In the genomic region with DNA sequence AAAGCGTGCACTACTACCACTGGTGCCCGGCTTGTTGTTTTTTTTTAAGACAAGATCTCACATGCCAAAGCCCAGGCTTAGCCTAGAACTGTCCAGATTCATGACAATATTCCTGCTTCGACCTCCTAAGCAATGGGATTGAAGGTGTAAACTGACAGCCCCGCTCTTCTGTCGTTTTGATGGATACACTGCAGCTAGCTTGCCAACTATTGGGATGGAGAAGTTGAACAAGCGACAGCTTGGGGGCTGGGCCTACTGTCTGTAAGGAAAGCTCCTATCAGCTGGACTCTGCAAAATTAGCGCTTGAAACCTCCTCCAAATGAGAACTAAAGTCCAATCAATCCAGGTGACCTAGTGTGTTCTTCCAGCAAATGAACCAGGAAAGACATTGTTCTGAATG, we compare ENCODE assay signal across 20 mouse cellular contexts.
"Had no signal": no experiment of that assay in that cellular context is flagged by ENCODE, and none has a peak within 500 bp of the region (broad histone marks: within the 10 kb centered on the region; RNA-seq: fewer than 3 reads in every experiment).

No protein-coding gene starts in this region.

- H3K9ac ChIP-seq: liver, embryonic 14.5 days; lung, embryonic 15.5 days; midbrain, embryonic 13.5 days; midbrain, embryonic 15.5 days; neural tube, embryonic 13.5 days; neural tube, embryonic 15.5 days had no signal

- DNase-seq: lung, adult 2 months; lung, postnatal 10 days; lung, postnatal 36 days; retina, postnatal 1 day; right cerebral cortex, adult 18-20 months; right cerebral cortex, postnatal 25 days; right cerebral cortex, postnatal 4 days; spleen, adult 18-20 months; thymus, adult 18-20 months; thymus, postnatal 25 days; thymus, postnatal 4 days had no signal

- H3K27ac ChIP-seq: liver, embryonic 14.5 days; lung, embryonic 15.5 days; macrophage; midbrain, embryonic 13.5 days; midbrain, embryonic 15.5 days; neural tube, embryonic 13.5 days; neural tube, embryonic 15.5 days had no signal

- H3K4me1 ChIP-seq: lung, embryonic 15.5 days; megakaryocyte, embryonic 14.5 days; midbrain, embryonic 13.5 days; midbrain, embryonic 15.5 days; neural tube, embryonic 13.5 days; neural tube, embryonic 15.5 days had no signal

- ATAC-seq: midbrain, embryonic 13.5 days; midbrain, embryonic 15.5 days had no signal

- H3K27me3 ChIP-seq: lung, embryonic 15.5 days; megakaryocyte, embryonic 14.5 days; midbrain, embryonic 13.5 days; midbrain, embryonic 15.5 days; neural tube, embryonic 13.5 days; neural tube, embryonic 15.5 days had no signal

- H3K9me3 ChIP-seq: lung, embryonic 15.5 days; megakaryocyte, embryonic 14.5 days; midbrain, embryonic 13.5 days; midbrain, embryonic 15.5 days; neural tube, embryonic 13.5 days; neural tube, embryonic 15.5 days had no signal

- H3K4me3 ChIP-seq: lung, embryonic 15.5 days; megakaryocyte, embryonic 14.5 days; midbrain, embryonic 13.5 days; midbrain, embryonic 15.5 days; neural tube, embryonic 13.5 days; neural tube, embryonic 15.5 days had no signal

- H3K4me2 ChIP-seq: lung, embryonic 15.5 days; midbrain, embryonic 11.5 days; midbrain, embryonic 13.5 days; midbrain, embryonic 15.5 days; neural tube, embryonic 13.5 days; neural tube, embryonic 15.5 days had no signal
